Mouse (Mus musculus): Measurements from ENCODE around the gene Ccdc85c. TPM values are rescaled to one million over a fixed set of nuclear protein-coding genes. Genes with fewer than 3 reads are reported as not detected.
A peak's percentile ranks its signal among the peaks of the same experiment; 100 is the strongest.

Gene Ccdc85c
- polyA plus RNA-seq, 1 experiment = 2.7 TPM

GRCm38 (mm10) chr12:108219825-108220616, 55.2 kb downstream of the Ccdc85c start:
- Histone ChIP-seq H3K4me3 (replicated peaks; ENCODE audit: control insufficient read depth, low read depth, low read length) (no peak overlapping the region), H3K27ac (ENCODE audit: control insufficient read depth, insufficient read depth, low read depth, low read length, poor library complexity) (no peak overlapping the region), H3K4me1 (ENCODE audit: control insufficient read depth, insufficient read depth, low read length) (no peaks in the 10 kb centered on the region)
- WGBS = 86% methylated on average over 21 of the region's 21 CpGs
- TF ChIP-seq CTCF (IDR thresholded peaks at IDR 0.05; ENCODE audit: control insufficient read depth, insufficient read depth, low read length) (no peak), POLR2A (IDR thresholded peaks at IDR 0.05; ENCODE audit: borderline replicate concordance, control insufficient read depth, low read depth, low read length) (no peak)

GRCm38 (mm10) chr12:108219163-108219562, 56.1 kb downstream of the Ccdc85c start:
- TF ChIP-seq POLR2A (IDR thresholded peaks at IDR 0.05; ENCODE audit: borderline replicate concordance, control insufficient read depth, low read depth, low read length) (no peak), CTCF (IDR thresholded peaks at IDR 0.05; ENCODE audit: control insufficient read depth, insufficient read depth, low read length) (no peak)
- no peak overlapping the region for H3K27ac ChIP-seq (ENCODE audit: control insufficient read depth, insufficient read depth, low read depth, low read length, poor library complexity)
- H3K4me3 ChIP-seq (replicated peaks; ENCODE audit: control insufficient read depth, low read depth, low read length) = no peak overlapping the region
- no peaks in the 10 kb centered on the region for H3K4me1 ChIP-seq (ENCODE audit: control insufficient read depth, insufficient read depth, low read length)
- 64% methylated on average over 15 of the region's 15 CpGs for WGBS

GRCm38 (mm10) chr12:108217572-108217971, 57.7 kb downstream of the Ccdc85c start:
- H3K4me1 ChIP-seq (ENCODE audit: control insufficient read depth, insufficient read depth, low read length) = no peaks in the 10 kb centered on the region
- no peak overlapping the region for H3K27ac ChIP-seq (ENCODE audit: control insufficient read depth, insufficient read depth, low read depth, low read length, poor library complexity)
- no peak overlapping the region for H3K4me3 ChIP-seq (replicated peaks; ENCODE audit: control insufficient read depth, low read depth, low read length)
- WGBS = 58% methylated on average over 5 of the region's 5 CpGs
- TF ChIP-seq CTCF (IDR thresholded peaks at IDR 0.05; ENCODE audit: control insufficient read depth, insufficient read depth, low read length) (peak; percentile 59), POLR2A (IDR thresholded peaks at IDR 0.05; ENCODE audit: borderline replicate concordance, control insufficient read depth, low read depth, low read length) (no peak)

- WGBS = 71% methylated on average over 11 of the region's 11 CpGs
- Histone ChIP-seq H3K4me3 (replicated peaks; ENCODE audit: control insufficient read depth, low read depth, low read length) (no peak overlapping the region), H3K27ac (ENCODE audit: control insufficient read depth, insufficient read depth, low read depth, low read length, poor library complexity) (no peak overlapping the region), H3K4me1 (ENCODE audit: control insufficient read depth, insufficient read depth, low read length) (no peaks in the 10 kb centered on the region)
- no peak for TF ChIP-seq CTCF (IDR thresholded peaks at IDR 0.05; ENCODE audit: control insufficient read depth, insufficient read depth, low read length)
- TF ChIP-seq POLR2A (IDR thresholded peaks at IDR 0.05; ENCODE audit: borderline replicate concordance, control insufficient read depth, low read depth, low read length) = no peak
Observed at GRCm38 (mm10) chr12:108216611-108217370, 58.4 kb downstream of the Ccdc85c start.

- WGBS = 91% methylated on average over 8 of the region's 8 CpGs
- no peak overlapping the region for H3K27ac ChIP-seq (ENCODE audit: control insufficient read depth, insufficient read depth, low read depth, low read length, poor library complexity)
- H3K4me3 ChIP-seq (replicated peaks; ENCODE audit: control insufficient read depth, low read depth, low read length) = no peak overlapping the region
- no peaks in the 10 kb centered on the region for H3K4me1 ChIP-seq (ENCODE audit: control insufficient read depth, insufficient read depth, low read length)
- TF ChIP-seq CTCF (IDR thresholded peaks at IDR 0.05; ENCODE audit: control insufficient read depth, insufficient read depth, low read length) (no peak), POLR2A (IDR thresholded peaks at IDR 0.05; ENCODE audit: borderline replicate concordance, control insufficient read depth, low read depth, low read length) (no peak)
Observed at GRCm38 (mm10) chr12:108215090-108215489, 60.1 kb downstream of the Ccdc85c start.

GRCm38 (mm10) chr12:108213090-108214041, 61.9 kb downstream of the Ccdc85c start:
- no peak overlapping the region for H3K27ac ChIP-seq (ENCODE audit: control insufficient read depth, insufficient read depth, low read depth, low read length, poor library complexity)
- WGBS = 62% methylated on average over 18 of the region's 18 CpGs
- H3K4me1 ChIP-seq (ENCODE audit: control insufficient read depth, insufficient read depth, low read length) = no peaks in the 10 kb centered on the region
- H3K4me3 ChIP-seq (replicated peaks; ENCODE audit: control insufficient read depth, low read depth, low read length) = no peak overlapping the region
- no peak for TF ChIP-seq CTCF (IDR thresholded peaks at IDR 0.05; ENCODE audit: control insufficient read depth, insufficient read depth, low read length)
- no peak for TF ChIP-seq POLR2A (IDR thresholded peaks at IDR 0.05; ENCODE audit: borderline replicate concordance, control insufficient read depth, low read depth, low read length)

- TF ChIP-seq POLR2A (IDR thresholded peaks at IDR 0.05; ENCODE audit: borderline replicate concordance, control insufficient read depth, low read depth, low read length) = no peak
- no peak overlapping the region for H3K27ac ChIP-seq (ENCODE audit: control insufficient read depth, insufficient read depth, low read depth, low read length, poor library complexity)
- no peaks in the 10 kb centered on the region for H3K4me1 ChIP-seq (ENCODE audit: control insufficient read depth, insufficient read depth, low read length)
- 78% methylated on average over 6 of the region's 6 CpGs for WGBS
- no peak overlapping the region for H3K4me3 ChIP-seq (replicated peaks; ENCODE audit: control insufficient read depth, low read depth, low read length)
Observed at GRCm38 (mm10) chr12:108212476-108212875, 62.7 kb downstream of the Ccdc85c start.
